Mouse (Mus musculus): Measurements from ENCODE around the gene Maoa. TPM values are rescaled to one million over a fixed set of nuclear protein-coding genes. Genes with fewer than 3 reads are reported as not detected.

Gene Maoa
- polyA plus RNA-seq (2017; shearing (Covaris generic)): 0.24 TPM

GRCm38 (mm10) chrX:16619034-16619929, at the start of gene Maoa:
Gene Maoa (plus strand): TSS chrX:16619698.

Other genes with a start within 250 kb of the Maoa start
- gene Cypt1, start 96.8 kb upstream of the Maoa start, polyA plus RNA-seq (2017; shearing (Covaris generic)): not detected
- gene Maob, start 197.7 kb downstream of the Maoa start, polyA plus RNA-seq (2017; shearing (Covaris generic)): not detected